Mouse (Mus musculus) B cell, adult 67 days (primary cell): ENCODE data around the gene Gm18596. TPM values are rescaled to one million over a fixed set of nuclear protein-coding genes. Genes with fewer than 3 reads are reported as not detected.

Experiments
- total RNA-seq, 2 experiments: library from RNA; stranded (reverse); gene quantifications; 4 replicates each; pipeline ENCODE4 v1.2.4; 2023

The Gm18596 gene
- total RNA-seq = not detected

GRCm38 (mm10) chr10:77741924-77742688, at the start of gene Gm18596:
TSS of gene Gm18596 (minus strand) at chr10:77742638.

DNA sequence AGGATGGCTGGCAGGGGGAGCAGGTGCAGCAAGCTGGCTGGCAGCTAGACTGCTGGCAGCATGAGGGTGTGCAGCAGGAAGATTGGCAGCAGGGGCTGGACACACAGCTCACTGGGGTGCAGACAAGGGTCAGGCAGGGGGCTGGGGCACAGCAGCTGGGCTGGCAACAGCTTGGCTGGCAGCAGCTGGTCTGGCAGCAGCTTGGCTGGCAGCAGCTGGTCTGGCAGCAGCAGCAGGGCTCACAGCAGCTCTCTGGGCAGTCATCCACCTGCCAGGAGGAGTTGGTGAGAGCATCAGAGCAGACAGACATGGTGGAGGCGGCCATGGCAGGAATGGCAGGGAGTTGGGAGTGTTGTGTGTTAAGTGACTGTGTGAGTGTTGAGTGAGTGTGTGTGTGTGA, 45.4 kb upstream of the Gm18596 start, which contains the start of gene Gm7137:
Gene Gm7137, minus strand, starts transcription at position 325 of the 400 bp plus-strand sequence.

DNA sequence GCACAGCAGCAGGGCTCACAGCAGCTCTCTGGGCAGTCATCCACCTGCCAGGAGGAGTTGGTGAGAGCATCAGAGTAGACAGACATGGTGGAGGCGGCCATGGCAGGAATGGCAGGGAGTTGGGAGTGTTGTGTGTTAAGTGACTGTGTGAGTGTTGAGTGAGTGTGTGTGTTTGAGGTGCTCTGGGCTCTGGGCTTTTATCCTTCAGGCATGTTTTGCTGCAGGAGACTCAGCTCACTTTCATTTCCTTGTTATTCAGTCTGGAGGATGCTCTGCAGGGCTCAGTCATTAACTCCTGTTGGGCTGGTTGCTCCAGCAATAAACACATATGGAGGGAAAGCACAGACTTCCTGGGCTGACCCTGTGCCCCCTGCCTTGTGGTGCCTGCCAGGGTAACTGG, 40.0 kb upstream of the Gm18596 start, which contains the start of gene Gm3250:
Gene Gm3250, minus strand, starts transcription at position 101 of the 400 bp plus-strand sequence.

GRCm38 (mm10) chr10:77776844-77777243, 34.4 kb upstream of the Gm18596 start, which contains the start of gene Gm7138:
TSS of gene Gm7138 (minus strand) at chr10:77776944.

DNA sequence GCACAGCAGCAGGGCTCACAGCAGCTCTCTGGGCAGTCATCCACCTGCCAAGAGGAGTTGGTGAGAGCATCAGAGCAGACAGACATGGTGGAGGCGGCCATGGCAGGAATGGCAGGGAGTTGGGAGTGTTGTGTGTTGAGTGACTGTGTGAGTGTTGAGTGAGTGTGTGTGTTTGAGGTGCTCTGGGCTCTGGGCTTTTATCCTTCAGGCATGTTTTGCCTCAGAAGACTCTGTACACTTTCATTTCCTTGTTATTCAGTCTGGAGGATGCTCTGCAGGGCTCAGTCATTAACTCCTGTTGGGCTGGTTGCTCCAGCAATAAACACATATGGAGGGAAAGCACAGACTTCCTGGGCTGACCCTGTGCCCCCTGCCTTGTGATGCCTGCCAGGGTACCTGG, 28.8 kb upstream of the Gm18596 start, which contains the start of gene Gm3238:
Gene Gm3238, minus strand, starts transcription at position 101 of the 400 bp plus-strand sequence.

GRCm38 (mm10) chr10:77759582-77759981, 17.1 kb upstream of the Gm18596 start, which contains the start of gene Gm3233:
TSS of gene Gm3233 (minus strand) at chr10:77759682.

DNA sequence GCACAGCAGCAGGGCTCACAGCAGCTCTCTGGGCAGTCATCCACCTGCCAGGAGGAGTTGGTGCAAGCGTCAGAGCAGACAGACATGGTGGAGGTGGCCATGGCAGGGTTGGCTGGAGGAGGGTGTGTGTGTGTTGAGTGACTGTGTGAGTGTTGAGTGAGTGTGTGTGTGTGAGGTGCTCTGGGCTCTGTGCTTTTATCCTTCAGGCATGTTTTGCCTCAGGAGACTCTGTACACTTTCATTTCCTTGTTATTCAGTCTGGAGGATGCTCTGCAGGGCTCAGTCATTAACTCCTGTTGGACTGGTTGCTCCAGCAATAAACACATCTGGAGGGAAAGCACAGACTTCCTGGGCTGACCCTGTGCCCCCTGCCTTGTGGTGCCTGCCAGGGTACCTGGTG, 8.8 kb upstream of the Gm18596 start, which contains the start of gene Gm9736:
Gene Gm9736, minus strand, starts transcription at position 101 of the 400 bp plus-strand sequence.

GRCm38 (mm10) chr10:77726186-77726585, 16.3 kb downstream of the Gm18596 start, which contains the start of gene Gm10100:
TSS of gene Gm10100 (plus strand) at chr10:77726486.

GRCm38 (mm10) chr10:77720299-77720698, 22.1 kb downstream of the Gm18596 start, which contains the start of gene Krtap12-1:
TSS of gene Krtap12-1 (plus strand) at chr10:77720599.

DNA sequence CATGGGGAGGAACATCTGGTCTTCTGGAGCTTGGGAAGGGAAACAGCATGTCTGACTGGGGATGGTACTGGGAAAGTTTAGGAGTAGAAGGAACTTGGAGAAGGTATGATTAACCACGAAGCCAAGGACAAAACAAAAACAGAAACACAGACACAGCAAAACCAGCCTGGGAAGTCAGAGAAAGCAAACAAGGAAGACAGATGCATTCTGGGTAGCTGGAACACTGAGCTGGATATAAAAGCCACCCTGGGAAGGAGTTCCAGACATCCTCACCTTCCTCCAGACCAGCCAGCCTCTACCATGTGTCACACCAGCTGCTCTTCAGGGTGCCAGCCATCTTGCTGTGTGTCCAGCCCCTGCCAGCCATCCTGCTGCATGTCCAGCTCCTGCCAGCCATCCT, 26.9 kb downstream of the Gm18596 start, which contains the start of gene Gm10142:
Gene Gm10142, plus strand, starts transcription at position 301 of the 400 bp plus-strand sequence.

GRCm38 (mm10) chr10:77711157-77711556, 31.3 kb downstream of the Gm18596 start, which contains the start of gene Gm10024:
TSS of gene Gm10024 (plus strand) at chr10:77711457.

GRCm38 (mm10) chr10:77706326-77706725, 36.1 kb downstream of the Gm18596 start, which contains the start of gene Gm10272:
TSS of gene Gm10272 (plus strand) at chr10:77706626.

DNA sequence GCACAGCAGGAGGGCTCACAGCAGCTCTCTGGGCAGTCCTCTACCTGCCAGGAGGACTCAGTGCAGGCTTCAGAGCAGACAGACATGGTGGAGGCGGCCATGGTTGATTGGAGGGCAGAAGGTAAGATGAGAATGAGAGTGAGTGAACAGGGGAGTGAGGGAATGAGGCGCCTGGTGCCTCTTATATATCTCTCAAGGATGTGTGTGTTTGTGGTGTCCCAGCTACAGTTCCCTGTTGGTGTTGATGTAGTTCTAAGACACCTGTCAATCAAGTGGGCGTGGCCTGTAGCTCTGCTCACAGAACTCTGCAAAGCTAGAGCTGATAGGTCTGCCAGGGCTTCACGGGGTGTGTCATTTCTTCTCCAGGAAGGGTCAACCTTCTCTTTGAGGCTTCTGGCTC, 45.3 kb downstream of the Gm18596 start, which contains the start of gene Gm9508:
Gene Gm9508, minus strand, starts transcription at position 101 of the 400 bp plus-strand sequence.

Other genes with a start within 250 kb of the Gm18596 start
- gene Fam207a, start 226.9 kb downstream of the Gm18596 start, total RNA-seq = 10 to 100 TPM; 25.9 to 27.2 TPM
- gene Itgb2, start 212.4 kb downstream of the Gm18596 start, total RNA-seq = 10 to 100 TPM; 80.7 to 82.3 TPM
- gene Pttg1ip, start 160.9 kb downstream of the Gm18596 start, total RNA-seq = 10 to 100 TPM; 80.4 to 90.8 TPM
- gene Sumo3, start 136.5 kb downstream of the Gm18596 start, total RNA-seq = 10 to 100 TPM; 54.1 to 62.0 TPM
- gene Gm49325, start 136.4 kb downstream of the Gm18596 start, total RNA-seq = not detected
- gene Ube2g2, start 120.4 kb downstream of the Gm18596 start, total RNA-seq = 10 to 100 TPM; 33.4 to 47.6 TPM
- gene Tspear, start 56.1 kb downstream of the Gm18596 start, total RNA-seq = 1 to 10 TPM; 4.1 to 4.3 TPM
- gene Gm19402, start 51.9 kb downstream of the Gm18596 start, total RNA-seq = not detected
- not detected for gene Gm9508, start 45.4 kb downstream of the Gm18596 start, total RNA-seq
- not detected for gene Gm10272, start 36.0 kb downstream of the Gm18596 start, total RNA-seq
- gene Gm10024, start 31.2 kb downstream of the Gm18596 start, total RNA-seq = not detected
- not detected for gene Gm10142, start 26.8 kb downstream of the Gm18596 start, total RNA-seq
- not detected for gene Krtap12-1, start 22.0 kb downstream of the Gm18596 start, total RNA-seq
- not detected for gene Gm10100, start 16.2 kb downstream of the Gm18596 start, total RNA-seq
- not detected for gene Gm9736, start 8.7 kb upstream of the Gm18596 start, total RNA-seq
- not detected for gene Gm3233, start 17.0 kb upstream of the Gm18596 start, total RNA-seq
- gene Gm3238, start 28.7 kb upstream of the Gm18596 start, total RNA-seq = not detected
- gene Gm7138, start 34.3 kb upstream of the Gm18596 start, total RNA-seq = not detected
- not detected for gene Gm3250, start 39.9 kb upstream of the Gm18596 start, total RNA-seq
- gene Gm7137, start 45.6 kb upstream of the Gm18596 start, total RNA-seq = not detected
- gene Gm9639, start 52.4 kb upstream of the Gm18596 start, total RNA-seq = not detected
- not detected for gene Gm19668, start 56.5 kb upstream of the Gm18596 start, total RNA-seq
- gene Gm9507, start 69.2 kb upstream of the Gm18596 start, total RNA-seq = not detected
- not detected for gene Gm2696, start 72.0 kb upstream of the Gm18596 start, total RNA-seq
- gene Krtap10-4, start 84.5 kb upstream of the Gm18596 start, total RNA-seq = not detected
- gene Krtap10-10, start 93.3 kb upstream of the Gm18596 start, total RNA-seq = not detected
- not detected for gene Gm36176, start 104.2 kb upstream of the Gm18596 start, total RNA-seq
- not detected for gene Gm10318, start 110.2 kb upstream of the Gm18596 start, total RNA-seq
- gene Gm3285, start 119.3 kb upstream of the Gm18596 start, total RNA-seq = not detected
- gene Lrrc3, start 159.9 kb upstream of the Gm18596 start, total RNA-seq = under 1 TPM in 1 of 2 experiments, not detected in 1; 0.20 TPM
- gene Trpm2, start 227.9 kb upstream of the Gm18596 start, total RNA-seq = 10 to 100 TPM; 22.2 to 34.6 TPM
- 10 to 100 TPM; 12.2 to 15.5 TPM for gene 1810043G02Rik, start 235.9 kb upstream of the Gm18596 start, total RNA-seq